Mouse (Mus musculus): Measurements from ENCODE around the gene Zbtb46.

GRCm38 (mm10) chr2:181420426-181420825 lies 38.8 kb downstream of the Zbtb46 start:
- TF ChIP-seq CTCF (conservative IDR thresholded peaks at IDR 0.05; ENCODE audit: insufficient read depth, insufficient read length, low read depth, low read length) (no peak), POLR2A (IDR thresholded peaks at IDR 0.05; ENCODE audit: low read depth, low read length) (no peak)

Measured in kidney, adult 2 months (tissue).